Mouse (Mus musculus) embryonic facial prominence, embryonic 13.5 days (tissue): ENCODE measurements around the gene Mapk8ip3. TPM values are rescaled to one million over a fixed set of nuclear protein-coding genes. Genes with fewer than 3 reads are reported as not detected.

Experiments
- ATAC-seq: fragments of 200-750 bp; cut with Nextera tagmentation; 2 replicates; pipeline ENCODE4 v1.8.0; 2017; ENCODE audit warnings: low read depth; ENCODE audit not compliant: insufficient number of reproducible peaks, insufficient read depth, low FRiP score, low TSS enrichment
- H3K27ac ChIP-seq: fragments of 300-500 bp; sonication (generic); 2 replicates; pipeline ENCODE4 v1.5.1; 2015; ENCODE audit warnings: moderate library complexity, mild to moderate bottlenecking, inconsistent platforms
- H3K27me3 ChIP-seq: fragments of 300-500 bp; sonication (generic); 2 replicates; pipeline ENCODE4 v1.6.1; 2015; ENCODE audit warnings: mild to moderate bottlenecking, inconsistent platforms
- H3K36me3 ChIP-seq: fragments of 300-500 bp; sonication (generic); 2 replicates; pipeline ENCODE4 v1.6.1; 2015; ENCODE audit warnings: mild to moderate bottlenecking, inconsistent platforms
- H3K4me1 ChIP-seq: fragments of 300-500 bp; sonication (generic); 2 replicates; pipeline ENCODE4 v1.6.1; 2015; ENCODE audit warnings: inconsistent platforms
- H3K4me2 ChIP-seq: fragments of 300-500 bp; sonication (generic); 2 replicates; pipeline ENCODE4 v1.6.1; 2015; ENCODE audit warnings: moderate library complexity, mild to moderate bottlenecking, inconsistent platforms
- H3K4me3 ChIP-seq: fragments of 300-500 bp; sonication (generic); 2 replicates; pipeline ENCODE4 v1.5.1; 2015; ENCODE audit warnings: mild to moderate bottlenecking, inconsistent platforms
- H3K9ac ChIP-seq: fragments of 300-500 bp; sonication (generic); 2 replicates; pipeline ENCODE4 v1.6.1; 2015; ENCODE audit warnings: mild to moderate bottlenecking, inconsistent platforms
- H3K9me3 ChIP-seq: fragments of 300-500 bp; sonication (generic); 2 replicates; pipeline ENCODE4 v1.6.1; 2016; ENCODE audit warnings: inconsistent platforms
- WGBS: fragments of 180-500 bp; shearing (Covaris S2); methylation state at CpG from one replicate; pipeline ENCODE4 v1.1.7; 2015; ENCODE audit warnings: mixed read lengths; 5-methylcytosine and 5-hydroxymethylcytosine counted together
- polyA plus RNA-seq: library from polyadenylated mRNA; unstranded; fragments of >200 nt; fragmentation: Nextera tagmentation; extraction: Ambion mirVana; gene quantifications from 2 replicates; pipeline ENCODE4 v1.2.1, GENCODE M21; 2015

Mapk8ip3 gene
- polyA plus RNA-seq, 1 experiment from 2014 or later, result 41.6 TPM

DNA sequence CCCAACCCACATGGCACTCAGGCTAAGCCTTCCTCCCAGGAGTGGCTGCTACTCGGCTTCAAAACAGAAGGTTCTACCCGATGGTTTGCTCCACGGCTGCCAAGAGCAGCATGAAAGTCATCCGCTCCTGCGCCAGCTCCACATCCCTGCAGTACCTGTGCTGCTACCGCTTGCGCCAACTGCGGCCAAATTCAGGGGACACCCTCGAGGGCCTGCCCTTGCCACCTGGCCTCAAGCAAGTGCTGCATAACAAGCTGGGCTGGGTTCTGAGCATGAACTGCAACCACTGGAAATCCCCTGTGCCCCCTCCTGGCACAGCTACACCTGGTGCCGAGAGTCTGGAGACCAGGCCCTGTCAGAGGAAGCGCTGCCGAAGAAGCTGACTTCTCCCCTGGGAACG lies 45.5 kb downstream of the Mapk8ip3 start:
- peaks cover 38% of the 10 kb centered on the region for H3K4me1 ChIP-seq
- no peak overlapping the region for H3K4me3 ChIP-seq
- 86% methylated on average over 13 of the region's 13 CpGs for WGBS
- H3K36me3 ChIP-seq, result peaks cover 53% of the 10 kb centered on the region
- no peak overlapping the region for H3K4me2 ChIP-seq
- no peaks in the 10 kb centered on the region for H3K9me3 ChIP-seq
- no peak overlapping the region for H3K9ac ChIP-seq
- no peaks in the 10 kb centered on the region for H3K27me3 ChIP-seq
- ATAC-seq, result no peak
- H3K27ac ChIP-seq, result no peak overlapping the region

DNA sequence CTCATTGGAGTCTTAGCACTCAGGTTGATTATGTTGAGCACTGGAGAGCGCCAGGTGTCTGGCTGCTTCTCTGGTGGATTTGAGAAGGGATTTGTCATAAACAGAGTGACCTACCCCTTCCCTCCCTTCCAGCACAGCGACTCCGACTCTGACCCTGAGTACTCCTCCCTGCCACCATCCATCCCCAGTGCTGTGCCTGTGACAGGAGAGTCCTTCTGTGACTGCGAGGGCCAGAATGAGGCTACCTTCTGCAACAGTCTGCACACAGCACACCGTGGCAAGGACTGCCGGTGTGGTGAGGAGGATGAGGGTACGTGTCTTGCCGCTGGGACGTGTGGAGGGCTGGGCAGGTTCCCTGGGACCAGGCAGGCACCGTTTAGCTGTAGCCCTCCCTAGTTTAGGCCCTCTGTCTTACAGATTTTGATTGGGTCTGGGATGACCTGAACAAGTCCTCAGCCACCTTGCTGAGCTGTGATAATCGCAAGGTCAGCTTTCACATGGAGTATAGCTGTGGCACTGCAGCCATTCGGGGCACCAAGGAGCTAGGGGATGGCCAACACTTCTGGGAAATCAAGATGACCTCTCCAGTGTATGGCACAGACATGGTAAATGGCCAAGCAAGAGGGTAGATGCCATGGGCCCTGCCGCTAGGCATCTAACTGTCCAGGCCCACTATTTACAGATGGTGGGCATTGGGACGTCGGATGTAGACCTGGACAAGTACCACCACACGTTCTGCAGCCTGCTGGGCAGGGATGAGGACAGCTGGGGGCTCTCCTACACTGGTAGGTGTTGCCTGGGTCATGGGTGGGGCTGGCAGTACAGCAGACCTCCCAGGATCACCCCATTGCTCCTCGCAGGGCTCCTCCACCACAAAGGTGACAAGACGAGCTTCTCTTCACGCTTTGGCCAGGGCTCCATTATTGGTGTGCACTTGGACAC lies 46.4 kb downstream of the Mapk8ip3 start:
- Histone ChIP-seq H3K9ac (no peak overlapping the region), H3K27me3 (no peaks in the 10 kb centered on the region), H3K27ac (no peak overlapping the region), H3K4me1 (peaks cover 32% of the 10 kb centered on the region), H3K4me3 (no peak overlapping the region), H3K9me3 (no peaks in the 10 kb centered on the region), H3K4me2 (no peak overlapping the region), H3K36me3 (peaks cover 53% of the 10 kb centered on the region)
- no peak for ATAC-seq
- 88% methylated on average over 19 of the region's 19 CpGs for WGBS

DNA sequence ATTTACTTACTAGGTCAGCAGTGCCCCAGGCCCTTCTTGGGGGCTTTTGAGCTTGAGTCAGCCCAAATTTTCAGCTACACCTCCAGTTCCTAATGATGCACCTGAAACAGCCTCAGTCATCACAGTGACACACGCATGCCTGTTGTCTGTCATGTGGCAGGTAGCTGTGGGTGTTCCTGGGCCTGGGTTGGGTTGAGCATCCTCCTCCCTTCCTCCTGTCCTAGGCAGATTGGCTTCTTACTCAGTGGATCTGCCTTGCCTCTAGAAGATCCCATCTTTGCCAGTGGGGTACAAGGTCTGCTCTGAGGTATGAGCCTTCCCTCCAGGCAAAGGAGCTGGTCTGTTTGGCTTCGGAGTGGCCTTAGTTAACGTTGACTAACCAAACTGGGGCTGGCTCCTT lies 47.9 kb downstream of the Mapk8ip3 start:
- 85% methylated on average over 3 of the region's 3 CpGs for WGBS
- peaks cover 66% of the 10 kb centered on the region for H3K36me3 ChIP-seq
- no peak overlapping the region for H3K4me3 ChIP-seq
- no peak for ATAC-seq
- no peak overlapping the region for H3K27ac ChIP-seq
- H3K9ac ChIP-seq, result peak overlapping the region; percentile 36
- peaks cover 30% of the 10 kb centered on the region for H3K4me1 ChIP-seq
- no peaks in the 10 kb centered on the region for H3K9me3 ChIP-seq
- peak overlapping the region; percentile 5; the same call in 1 of the 2 replicates for H3K4me2 ChIP-seq
- no peaks in the 10 kb centered on the region for H3K27me3 ChIP-seq

DNA sequence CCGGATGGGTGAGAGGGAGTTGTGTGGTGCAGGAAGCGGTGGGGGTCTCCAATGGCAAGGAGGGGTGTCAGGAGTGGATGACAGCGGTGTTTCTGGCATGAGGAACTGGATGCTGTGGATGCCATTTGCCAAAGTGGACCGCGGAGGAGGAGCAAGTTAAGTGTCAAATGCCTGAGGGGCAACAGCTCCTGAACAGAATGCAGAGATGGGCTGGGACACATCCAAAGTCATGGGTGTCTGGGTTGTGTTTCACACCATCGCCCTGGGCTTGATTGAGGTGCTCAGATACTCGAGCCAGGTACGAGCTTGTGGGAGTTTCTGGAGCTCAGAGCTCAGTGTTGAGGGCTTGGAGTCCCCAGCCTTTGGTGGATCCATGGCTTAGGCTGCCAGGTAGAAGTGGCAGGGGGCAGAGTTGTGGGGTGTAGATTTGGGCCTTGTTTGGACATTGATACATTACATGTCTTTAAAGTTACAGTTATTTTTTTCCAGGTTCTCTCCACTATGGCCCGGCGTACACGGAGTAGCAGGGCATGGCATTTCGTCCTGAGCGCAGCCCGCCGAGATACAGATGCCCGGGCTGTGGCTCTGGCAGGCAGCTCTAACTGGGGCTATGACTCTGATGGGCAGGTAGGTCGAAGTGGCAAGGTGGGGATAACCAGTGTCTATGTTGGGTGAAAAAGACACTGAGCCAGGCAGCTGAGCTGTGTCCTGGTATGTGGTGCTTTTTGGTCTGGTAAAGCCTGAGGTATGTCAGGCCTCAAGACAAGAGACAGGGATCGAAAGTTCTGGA lies 49.3 kb downstream of the Mapk8ip3 start:
- WGBS, result 66% methylated on average over 18 of the region's 18 CpGs
- Histone ChIP-seq H3K27me3 (no peaks in the 10 kb centered on the region), H3K4me1 (peaks cover 23% of the 10 kb centered on the region), H3K4me2 (peak overlapping the region; percentile 89), H3K27ac (no peak overlapping the region), H3K9ac (peak overlapping the region; percentile 85), H3K9me3 (no peaks in the 10 kb centered on the region), H3K36me3 (peaks cover 67% of the 10 kb centered on the region), H3K4me3 (peak overlapping the region; percentile 82)
- no peak for ATAC-seq

DNA sequence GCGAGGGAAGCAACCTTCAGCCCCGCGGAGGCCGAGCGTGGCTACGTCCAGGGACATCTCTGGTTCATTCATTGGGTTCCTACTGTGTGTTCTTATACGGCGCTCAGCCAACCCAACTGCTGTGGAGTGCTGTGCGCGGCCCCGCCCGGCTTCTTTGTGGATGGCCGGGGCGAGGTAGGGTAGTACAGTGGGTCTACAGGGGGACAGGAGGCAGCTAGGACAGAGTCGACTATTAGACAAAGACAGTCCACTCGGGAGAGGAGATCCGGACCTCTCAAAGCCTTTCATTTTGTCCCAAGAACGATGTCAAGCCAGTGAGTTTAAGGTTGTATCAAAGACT lies 49.9 kb downstream of the Mapk8ip3 start:
- H3K27ac ChIP-seq, result peak overlapping the region; percentile 60; the same call in 1 of the 2 replicates
- H3K9ac ChIP-seq, result peak overlapping the region; percentile 85
- WGBS, result 1% methylated on average over 18 of the region's 18 CpGs
- H3K4me2 ChIP-seq, result peak overlapping the region; percentile 89
- peaks cover 23% of the 10 kb centered on the region for H3K4me1 ChIP-seq
- H3K4me3 ChIP-seq, result peak overlapping the region; percentile 82
- H3K27me3 ChIP-seq, result no peaks in the 10 kb centered on the region
- H3K9me3 ChIP-seq, result no peaks in the 10 kb centered on the region
- ATAC-seq, result no peak
- peaks cover 61% of the 10 kb centered on the region for H3K36me3 ChIP-seq

DNA sequence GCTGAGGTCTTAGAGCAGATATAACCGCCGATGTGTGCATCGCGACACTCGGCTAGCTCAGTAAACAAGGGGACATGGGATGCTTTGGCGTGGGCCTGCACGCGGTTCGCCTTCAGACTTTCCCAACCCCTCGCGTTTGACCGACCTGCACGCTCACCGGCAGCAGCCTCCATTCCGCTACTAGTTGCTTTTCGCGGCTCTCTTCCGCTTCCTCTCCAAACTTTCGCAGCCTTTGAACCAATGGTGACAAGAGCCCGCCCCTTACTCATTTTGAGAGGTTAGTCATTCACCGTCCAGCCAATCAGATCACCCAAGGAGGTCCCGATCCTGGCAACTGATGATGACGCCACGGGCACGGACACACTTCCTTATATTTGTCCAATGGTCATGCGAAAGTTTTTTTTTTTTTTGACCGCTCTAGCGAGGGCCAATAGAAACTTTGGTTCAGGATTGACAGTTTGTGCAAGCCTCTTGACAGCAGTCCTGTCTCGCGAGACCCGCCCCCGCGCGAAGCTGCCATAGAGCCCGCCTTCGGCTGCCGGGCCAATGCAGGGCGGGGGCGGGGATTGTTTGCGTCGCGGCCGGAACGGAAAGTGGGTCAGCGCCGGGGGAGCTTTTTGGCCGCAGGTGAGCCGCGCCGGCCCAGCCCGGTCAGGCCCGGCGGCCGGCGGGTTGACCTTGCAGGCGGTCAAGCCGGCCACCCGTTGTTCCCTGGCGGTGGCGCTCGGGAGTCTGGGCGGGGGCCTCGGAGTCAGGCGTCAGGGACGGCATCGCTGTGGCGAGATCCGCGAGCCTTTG lies 50.4 kb downstream of the Mapk8ip3 start, which contains the start of the genes Nubp2 and Spsb3:
Gene Nubp2, minus strand, starts transcription at position 216 of the 798 bp plus-strand sequence.
Gene Spsb3, plus strand, starts transcription at position 510 of the 798 bp plus-strand sequence.
- H3K27ac ChIP-seq, result peak within 1 kb of the TSS; percentile 60; the same call in 1 of the 2 replicates
- H3K36me3 ChIP-seq, result peaks cover 56% of the 10 kb centered on the region
- H3K4me3 ChIP-seq, result peak within 1 kb of the TSS; percentile 82
- peak; percentile 95 for ATAC-seq
- WGBS, result under 1% methylated on average over 69 of the region's 69 CpGs
- H3K9ac ChIP-seq, result peak within 1 kb of the TSS; percentile 85
- no peaks in the 10 kb centered on the region for H3K9me3 ChIP-seq
- peaks cover 23% of the 10 kb centered on the region for H3K4me1 ChIP-seq
- H3K4me2 ChIP-seq, result peak within 1 kb of the TSS; percentile 97
- no peaks in the 10 kb centered on the region for H3K27me3 ChIP-seq

DNA sequence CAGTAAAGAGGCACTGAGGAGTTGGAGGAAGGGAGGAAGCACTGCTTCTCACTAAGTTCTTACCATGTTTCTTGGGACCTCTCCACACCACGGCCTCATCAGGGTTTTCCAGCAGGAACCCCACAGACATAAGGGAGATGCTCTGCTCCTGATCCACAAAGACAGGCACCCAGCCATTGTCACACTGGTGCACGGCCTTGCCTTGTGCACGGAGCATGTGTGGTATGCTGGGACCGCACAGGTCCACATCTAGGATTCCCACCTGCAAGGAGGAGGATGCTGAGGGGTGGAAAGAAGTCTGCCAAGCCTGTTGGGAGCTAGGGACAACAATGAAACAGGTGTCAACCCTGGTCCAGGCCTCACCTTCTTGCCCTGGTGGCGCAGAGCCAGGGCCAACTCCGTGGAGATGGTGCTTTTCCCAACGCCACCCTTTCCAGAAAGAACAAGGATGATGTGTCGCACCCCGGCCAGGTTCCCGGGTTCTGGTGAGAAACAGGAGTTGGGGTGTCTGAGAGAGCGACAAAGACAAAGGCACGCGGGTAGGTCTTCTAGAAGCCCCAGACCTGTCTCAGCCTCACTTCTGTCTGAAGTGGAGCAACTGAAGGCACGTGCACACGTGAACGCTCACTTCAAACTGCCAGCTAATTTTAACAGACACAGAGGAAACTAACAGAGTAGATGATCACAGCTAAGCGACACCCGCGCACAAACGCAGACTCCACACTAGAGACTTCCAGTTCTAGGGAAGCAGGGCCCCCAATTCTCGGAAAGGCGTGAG lies 51.2 kb downstream of the Mapk8ip3 start:
- peak overlapping the region; percentile 80 for H3K9ac ChIP-seq
- H3K27ac ChIP-seq, result no peak overlapping the region
- 23% methylated on average over 22 of the region's 22 CpGs for WGBS
- H3K27me3 ChIP-seq, result no peaks in the 10 kb centered on the region
- peaks cover 23% of the 10 kb centered on the region for H3K4me1 ChIP-seq
- peaks cover 48% of the 10 kb centered on the region for H3K36me3 ChIP-seq
- no peak for ATAC-seq
- H3K4me3 ChIP-seq, result peak overlapping the region; percentile 82
- H3K9me3 ChIP-seq, result no peaks in the 10 kb centered on the region
- H3K4me2 ChIP-seq, result peak overlapping the region; percentile 97

DNA sequence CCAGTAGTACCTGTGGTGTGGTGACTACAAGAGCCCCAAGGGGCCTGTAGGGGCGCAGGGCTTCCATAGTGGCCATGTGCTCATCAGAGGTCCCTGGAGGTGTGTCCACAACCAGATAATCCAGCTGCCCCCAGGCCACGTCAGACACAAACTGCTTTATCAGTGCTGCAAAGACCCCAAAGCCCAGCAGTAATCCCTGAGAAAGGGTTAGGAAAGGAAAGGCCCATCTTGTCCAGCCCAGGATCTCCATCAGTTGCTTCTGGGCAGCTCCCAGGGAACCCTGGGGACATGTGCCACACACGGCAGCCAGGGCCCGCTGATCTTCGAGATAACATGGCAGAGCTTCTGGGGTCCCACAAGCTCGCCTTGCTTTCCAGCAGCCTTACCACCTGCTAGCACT lies 52.4 kb downstream of the Mapk8ip3 start:
- Histone ChIP-seq H3K4me3 (0 out of 2 replicates have a peak overlapping the region, but pooled peaks have one; percentile 4), H3K4me1 (peaks cover 23% of the 10 kb centered on the region), H3K27ac (no peak overlapping the region), H3K4me2 (no peak overlapping the region), H3K9ac (no peak overlapping the region), H3K36me3 (peaks cover 36% of the 10 kb centered on the region), H3K27me3 (no peaks in the 10 kb centered on the region), H3K9me3 (no peaks in the 10 kb centered on the region)
- no peak for ATAC-seq
- 87% methylated on average over 6 of the region's 6 CpGs for WGBS

DNA sequence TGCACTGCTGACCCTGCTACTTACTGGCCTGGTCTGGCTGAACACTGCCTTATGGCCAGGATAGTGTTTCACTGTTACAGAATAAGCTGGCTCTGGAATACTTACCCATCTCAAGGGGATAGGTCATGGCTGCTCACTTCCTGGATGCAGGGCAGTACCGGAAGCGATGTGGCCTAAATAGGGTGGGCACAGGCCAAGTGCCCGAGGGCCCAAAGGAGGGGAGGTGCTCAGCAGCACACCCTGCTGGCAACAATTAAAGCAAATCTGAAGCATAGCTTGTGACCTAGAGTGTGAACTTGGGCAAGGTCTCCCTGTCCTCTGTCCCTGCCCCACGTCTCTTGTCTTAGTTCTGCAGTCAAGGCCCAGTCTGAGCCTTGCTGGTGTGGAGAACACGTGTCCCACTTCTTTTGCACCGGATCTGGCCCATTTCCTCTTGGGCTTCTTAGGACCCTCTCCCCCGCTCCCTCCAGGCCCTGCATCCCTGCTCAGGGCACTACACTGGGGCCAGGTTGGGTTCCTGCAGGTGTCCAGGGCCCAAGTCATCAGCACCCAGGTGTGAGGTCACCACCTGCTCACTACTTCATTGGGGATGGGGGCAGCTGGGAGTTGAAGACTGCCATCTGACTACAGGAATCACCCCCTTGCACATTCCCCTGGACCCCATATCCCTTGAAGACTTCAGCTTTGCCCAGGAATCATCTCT lies 54.9 kb downstream of the Mapk8ip3 start:
- Histone ChIP-seq H3K4me1 (peaks cover 8% of the 10 kb centered on the region), H3K36me3 (peaks cover 27% of the 10 kb centered on the region), H3K4me2 (no peak overlapping the region), H3K4me3 (no peak overlapping the region), H3K27me3 (no peaks in the 10 kb centered on the region), H3K27ac (no peak overlapping the region), H3K9ac (peak overlapping the region; percentile 17; the same call in 1 of the 2 replicates), H3K9me3 (no peaks in the 10 kb centered on the region)
- WGBS, result 40% methylated on average over 7 of the region's 7 CpGs
- no peak for ATAC-seq

DNA sequence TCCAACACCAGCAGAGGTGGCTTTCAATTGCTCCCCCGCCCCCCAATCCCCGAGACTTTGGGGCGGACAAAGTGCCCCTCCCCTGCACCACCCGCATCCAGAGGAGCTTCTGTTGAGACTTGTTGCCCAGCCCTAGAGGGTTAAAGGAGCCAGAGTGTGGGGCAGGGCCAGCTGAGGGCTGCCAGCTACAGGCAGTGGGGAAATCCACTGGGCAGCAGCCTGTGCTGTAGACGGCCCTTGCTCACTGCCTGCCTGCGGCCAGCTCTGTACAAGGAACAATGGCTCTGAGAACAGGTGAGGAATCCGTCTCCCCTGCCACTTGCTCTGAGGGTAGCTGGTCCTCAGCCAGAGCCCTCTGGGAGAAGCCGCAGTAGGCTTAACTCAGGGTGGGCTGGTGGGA lies 58.2 kb downstream of the Mapk8ip3 start:
- 70% methylated on average over 8 of the region's 8 CpGs for WGBS
- no peak for ATAC-seq
- H3K9me3 ChIP-seq, result no peaks in the 10 kb centered on the region
- H3K27ac ChIP-seq, result no peak overlapping the region
- no peak overlapping the region for H3K9ac ChIP-seq
- H3K36me3 ChIP-seq, result peaks cover 11% of the 10 kb centered on the region
- no peaks in the 10 kb centered on the region for H3K4me1 ChIP-seq
- H3K4me2 ChIP-seq, result no peak overlapping the region
- H3K4me3 ChIP-seq, result no peak overlapping the region
- no peaks in the 10 kb centered on the region for H3K27me3 ChIP-seq
